Mouse (Mus musculus) cerebellum, adult 2 months (tissue): ENCODE data around the gene Etl4.

Experiments
- CTCF ChIP-seq: fragments of 200-500 bp; IDR thresholded peaks from 2 replicates; pipeline ENCODE4 v1.5.1; 2011; ENCODE audit warnings: low read depth, mild to moderate bottlenecking, control low read depth, low read length, moderate library complexity, borderline replicate concordance; ENCODE audit not compliant: insufficient read depth
- POLR2A ChIP-seq: fragments of 200-500 bp; IDR thresholded peaks from 2 replicates; pipeline ENCODE4 v1.6.1; 2011; ENCODE audit warnings: low read length, control low read depth, borderline replicate concordance; ENCODE audit not compliant: insufficient read depth

DNA sequence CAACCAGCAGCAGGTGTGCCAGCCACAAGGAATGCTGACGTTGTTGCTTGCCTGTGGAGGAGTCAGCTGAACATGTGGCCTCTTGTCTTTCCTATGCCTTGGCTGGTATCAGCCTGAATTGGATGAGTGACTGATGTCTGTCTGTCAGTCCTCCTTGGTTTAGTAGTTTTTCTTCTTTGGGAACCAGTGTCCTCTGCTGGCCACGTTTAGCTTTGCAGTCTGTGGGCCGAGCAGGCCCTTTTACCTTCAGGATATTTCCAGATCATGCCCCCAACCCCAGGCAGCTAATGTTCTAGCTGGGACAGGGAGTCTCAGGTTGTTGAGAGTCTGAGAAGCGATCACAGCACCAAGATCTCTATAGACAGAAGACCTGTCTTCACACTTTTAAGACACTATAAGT lies 18.7 kb upstream of the Etl4 start:
- TF ChIP-seq CTCF (no peak), POLR2A (no peak)
